Mouse (Mus musculus): ENCODE results near the gene Bnip3. TPM values are rescaled to one million over a fixed set of nuclear protein-coding genes. Genes with fewer than 3 reads are reported as not detected.

The Bnip3 gene
- polyA plus RNA-seq, 1 experiment from 2014 or later, result 142 TPM

GRCm38 (mm10) chr7:138850083-138850482 lies 59.2 kb downstream of the Bnip3 start:
- Histone ChIP-seq H3K9me3 (ENCODE audit: control insufficient read depth, low read length) (no peaks in the 10 kb centered on the region), H3K4me2 (ENCODE audit: low read length) (no peak overlapping the region), H3K4me1 (ENCODE audit: control insufficient read depth, insufficient read depth, low read depth, low read length) (peaks cover 29% of the 10 kb centered on the region), H3K4me3 (ENCODE audit: low read length) (no peak overlapping the region), H3K36me3 (ENCODE audit: control insufficient read depth, insufficient read depth, low read length) (peaks cover 3% of the 10 kb centered on the region), H3K27ac (ENCODE audit: low read depth, low read length) (no peak overlapping the region), H3K27me3 (replicated peaks; ENCODE audit: control insufficient read depth, insufficient read depth, low read length) (no peaks in the 10 kb centered on the region), H3K9ac (ENCODE audit: low read depth, low read length) (no peak overlapping the region)
- ATAC-seq, result no peak

GRCm38 (mm10) chr7:138848028-138848920 lies 61.0 kb downstream of the Bnip3 start:
- Histone ChIP-seq H3K9ac (ENCODE audit: low read depth, low read length) (no peak overlapping the region), H3K27me3 (replicated peaks; ENCODE audit: control insufficient read depth, insufficient read depth, low read length) (no peaks in the 10 kb centered on the region), H3K4me3 (ENCODE audit: low read length) (peak overlapping the region; percentile 99), H3K36me3 (ENCODE audit: control insufficient read depth, insufficient read depth, low read length) (peaks cover 3% of the 10 kb centered on the region), H3K4me1 (ENCODE audit: control insufficient read depth, insufficient read depth, low read depth, low read length) (peaks cover 47% of the 10 kb centered on the region), H3K27ac (ENCODE audit: low read depth, low read length) (no peak overlapping the region), H3K9me3 (ENCODE audit: control insufficient read depth, low read length) (no peaks in the 10 kb centered on the region), H3K4me2 (ENCODE audit: low read length) (peak overlapping the region; percentile 75)
- WGBS, result 80% methylated on average over 7 of the region's 7 CpGs
- no peak for ATAC-seq

GRCm38 (mm10) chr7:138847316-138848027 lies 61.8 kb downstream of the Bnip3 start:
- Histone ChIP-seq H3K4me3 (ENCODE audit: low read length) (peak overlapping the region; percentile 99), H3K4me2 (ENCODE audit: low read length) (peak overlapping the region; percentile 75), H3K9me3 (ENCODE audit: control insufficient read depth, low read length) (no peaks in the 10 kb centered on the region), H3K36me3 (ENCODE audit: control insufficient read depth, insufficient read depth, low read length) (no peaks in the 10 kb centered on the region; the same call in none of the 2 replicates), H3K27ac (ENCODE audit: low read depth, low read length) (peak overlapping the region; percentile 98), H3K27me3 (replicated peaks; ENCODE audit: control insufficient read depth, insufficient read depth, low read length) (no peaks in the 10 kb centered on the region), H3K4me1 (ENCODE audit: control insufficient read depth, insufficient read depth, low read depth, low read length) (peaks cover 55% of the 10 kb centered on the region), H3K9ac (ENCODE audit: low read depth, low read length) (peak overlapping the region; percentile 99)
- no peak for ATAC-seq
- WGBS, result 47% methylated on average over 13 of the region's 13 CpGs

GRCm38 (mm10) chr7:138846502-138846991 lies 62.8 kb downstream of the Bnip3 start:
- WGBS, result 0% methylated on average over 25 of the region's 61 CpGs
- Histone ChIP-seq H3K4me3 (ENCODE audit: low read length) (peak overlapping the region; percentile 99), H3K27ac (ENCODE audit: low read depth, low read length) (peak overlapping the region; percentile 98), H3K9ac (ENCODE audit: low read depth, low read length) (peak overlapping the region; percentile 99), H3K36me3 (ENCODE audit: control insufficient read depth, insufficient read depth, low read length) (no peaks in the 10 kb centered on the region), H3K9me3 (ENCODE audit: control insufficient read depth, low read length) (no peaks in the 10 kb centered on the region), H3K4me2 (ENCODE audit: low read length) (peak overlapping the region; percentile 75), H3K27me3 (replicated peaks; ENCODE audit: control insufficient read depth, insufficient read depth, low read length) (no peaks in the 10 kb centered on the region), H3K4me1 (ENCODE audit: control insufficient read depth, insufficient read depth, low read depth, low read length) (peaks cover 55% of the 10 kb centered on the region)
- peak; percentile 75 for ATAC-seq

GRCm38 (mm10) chr7:138845544-138846391 lies 63.6 kb downstream of the Bnip3 start, which contains the start of the genes Ppp2r2d and Mapk1ip1:
Ppp2r2d (plus strand) TSS chr7:138846079.
Mapk1ip1 (minus strand) TSS chr7:138846273.
- Histone ChIP-seq H3K4me1 (ENCODE audit: control insufficient read depth, insufficient read depth, low read depth, low read length) (peaks cover 55% of the 10 kb centered on the region), H3K27ac (ENCODE audit: low read depth, low read length) (peak within 1 kb of the TSS; percentile 98), H3K4me2 (ENCODE audit: low read length) (peak within 1 kb of the TSS; percentile 81), H3K4me3 (ENCODE audit: low read length) (peak within 1 kb of the TSS; percentile 99), H3K27me3 (replicated peaks; ENCODE audit: control insufficient read depth, insufficient read depth, low read length) (no peaks in the 10 kb centered on the region), H3K36me3 (ENCODE audit: control insufficient read depth, insufficient read depth, low read length) (no peaks in the 10 kb centered on the region), H3K9ac (ENCODE audit: low read depth, low read length) (peak within 1 kb of the TSS; percentile 99), H3K9me3 (ENCODE audit: control insufficient read depth, low read length) (no peaks in the 10 kb centered on the region)
- under 1% methylated on average over 49 of the region's 51 CpGs for WGBS
- peak; percentile 93 for ATAC-seq

GRCm38 (mm10) chr7:138845111-138845510 lies 64.2 kb downstream of the Bnip3 start:
- H3K4me1 ChIP-seq (ENCODE audit: control insufficient read depth, insufficient read depth, low read depth, low read length), result peaks cover 52% of the 10 kb centered on the region
- ATAC-seq, result no peak

DNA sequence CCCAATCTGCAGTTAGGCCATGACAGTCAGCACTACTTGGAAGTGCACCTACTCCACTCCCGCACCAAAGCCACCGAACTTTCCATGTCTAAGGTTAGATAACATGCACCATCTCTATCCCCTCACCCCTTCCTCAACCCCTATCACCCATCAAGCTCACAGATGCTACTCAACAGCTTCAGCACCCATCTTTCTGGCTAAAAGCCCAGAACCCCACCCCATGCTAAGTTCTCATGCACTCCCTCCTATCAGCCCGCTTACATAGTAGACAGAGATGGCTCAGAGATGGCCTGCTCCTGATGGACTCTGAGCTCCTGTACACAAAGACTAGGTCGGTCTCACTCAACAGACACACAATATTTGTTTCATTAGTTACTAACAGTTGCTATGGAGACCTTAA lies 65.9 kb downstream of the Bnip3 start:
- ATAC-seq, result no peak
- WGBS, result 93% methylated on average over 4 of the region's 4 CpGs
- H3K36me3 ChIP-seq (ENCODE audit: control insufficient read depth, insufficient read depth, low read length), result no peaks in the 10 kb centered on the region
- no peak overlapping the region for H3K4me3 ChIP-seq (ENCODE audit: low read length)
- H3K4me2 ChIP-seq (ENCODE audit: low read length), result peak overlapping the region; percentile 81
- H3K9ac ChIP-seq (ENCODE audit: low read depth, low read length), result no peak overlapping the region
- H3K4me1 ChIP-seq (ENCODE audit: control insufficient read depth, insufficient read depth, low read depth, low read length), result peaks cover 43% of the 10 kb centered on the region
- H3K27me3 ChIP-seq (replicated peaks; ENCODE audit: control insufficient read depth, insufficient read depth, low read length), result no peaks in the 10 kb centered on the region
- H3K27ac ChIP-seq (ENCODE audit: low read depth, low read length), result no peak overlapping the region
- no peaks in the 10 kb centered on the region for H3K9me3 ChIP-seq (ENCODE audit: control insufficient read depth, low read length)

More at GRCm38 (mm10) chr7:138845111-138845510, 64.2 kb downstream of the Bnip3 start:
- Histone ChIP-seq H3K4me3 (ENCODE audit: low read length) (peak overlapping the region; percentile 99), H3K27me3 (replicated peaks; ENCODE audit: control insufficient read depth, insufficient read depth, low read length) (no peaks in the 10 kb centered on the region), H3K36me3 (ENCODE audit: control insufficient read depth, insufficient read depth, low read length) (no peaks in the 10 kb centered on the region), H3K9ac (ENCODE audit: low read depth, low read length) (peak overlapping the region; percentile 99), H3K4me2 (ENCODE audit: low read length) (peak overlapping the region; percentile 81), H3K27ac (ENCODE audit: low read depth, low read length) (peak overlapping the region; percentile 98; the same call in 1 of the 2 replicates), H3K9me3 (ENCODE audit: control insufficient read depth, low read length) (no peaks in the 10 kb centered on the region)
- 43% methylated on average over 8 of the region's 8 CpGs for WGBS

DNA sequence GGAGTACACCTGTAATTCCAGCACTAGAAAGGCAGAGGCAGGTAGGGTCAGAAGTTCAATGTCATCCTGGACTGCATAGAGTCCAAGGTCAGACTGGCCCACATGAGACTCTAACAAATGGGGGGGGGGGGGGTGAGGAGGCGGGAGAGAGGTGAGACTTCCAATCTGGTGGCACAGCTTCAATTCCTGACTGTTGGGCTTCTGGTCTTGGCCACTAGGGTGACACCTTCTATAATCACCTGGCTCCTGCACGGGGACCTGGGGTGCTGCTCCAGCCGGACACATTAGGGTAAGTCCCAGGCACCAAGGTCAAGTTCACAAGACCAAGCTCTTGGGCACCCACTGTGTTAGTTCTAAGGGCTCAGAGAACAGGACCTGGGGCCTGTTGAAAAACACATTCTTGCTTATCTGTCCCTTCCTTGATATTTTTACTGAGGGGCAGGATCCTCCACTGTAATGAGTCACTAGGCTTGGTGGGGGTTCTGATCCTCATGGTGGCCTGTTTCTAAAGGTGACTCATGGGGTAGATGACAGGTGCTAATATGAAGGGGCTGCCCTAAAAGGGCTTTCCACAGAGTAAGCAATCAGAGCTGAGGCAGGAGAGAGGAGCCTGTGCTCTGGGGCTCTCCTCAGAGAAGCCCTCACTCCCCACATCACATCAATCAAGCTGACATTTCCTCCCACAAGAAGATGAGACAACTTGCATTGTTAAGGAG lies 67.7 kb downstream of the Bnip3 start:
- no peaks in the 10 kb centered on the region for H3K36me3 ChIP-seq (ENCODE audit: control insufficient read depth, insufficient read depth, low read length)
- no peak overlapping the region for H3K4me3 ChIP-seq (ENCODE audit: low read length)
- no peaks in the 10 kb centered on the region for H3K9me3 ChIP-seq (ENCODE audit: control insufficient read depth, low read length)
- 81% methylated on average over 3 of the region's 3 CpGs for WGBS
- H3K27ac ChIP-seq (ENCODE audit: low read depth, low read length), result no peak overlapping the region
- H3K27me3 ChIP-seq (replicated peaks; ENCODE audit: control insufficient read depth, insufficient read depth, low read length), result no peaks in the 10 kb centered on the region
- H3K4me1 ChIP-seq (ENCODE audit: control insufficient read depth, insufficient read depth, low read depth, low read length), result peaks cover 30% of the 10 kb centered on the region
- ATAC-seq, result no peak
- no peak overlapping the region for H3K9ac ChIP-seq (ENCODE audit: low read depth, low read length)
- H3K4me2 ChIP-seq (ENCODE audit: low read length), result no peak overlapping the region
